Mouse (Mus musculus) limb, embryonic 13.5 days (tissue): ENCODE measurements around the gene Lpp. TPM values are rescaled to one million over a fixed set of nuclear protein-coding genes. Genes with fewer than 3 reads are reported as not detected.

Source experiments
- ATAC-seq: fragments of 200-750 bp; cut with Nextera tagmentation; 2 replicates; pipeline ENCODE4 v1.8.0; 2017; ENCODE audit warnings: low read depth, moderate number of reproducible peaks, moderate TSS enrichment; ENCODE audit not compliant: low FRiP score
- H3K27ac ChIP-seq: fragments of 300-500 bp; sonication (generic); 2 replicates; pipeline ENCODE4 v1.5.1; 2015; ENCODE audit warnings: inconsistent platforms, mild to moderate bottlenecking, moderate library complexity
- H3K27me3 ChIP-seq: fragments of 300-500 bp; sonication (generic); 2 replicates; pipeline ENCODE4 v1.6.1; 2015; ENCODE audit warnings: mild to moderate bottlenecking, inconsistent platforms
- H3K36me3 ChIP-seq: fragments of 300-500 bp; sonication (generic); 2 replicates; pipeline ENCODE4 v1.6.1; 2015; ENCODE audit warnings: inconsistent platforms, mild to moderate bottlenecking, moderate library complexity
- H3K4me1 ChIP-seq: fragments of 300-500 bp; sonication (generic); 2 replicates; pipeline ENCODE4 v1.6.1; 2015; ENCODE audit warnings: inconsistent platforms
- H3K4me2 ChIP-seq: fragments of 300-500 bp; sonication (generic); replicated peaks from 2 replicates; pipeline ENCODE4 v1.6.1; 2015; ENCODE audit warnings: inconsistent platforms, mild to moderate bottlenecking, moderate library complexity
- H3K4me3 ChIP-seq: fragments of 300-500 bp; sonication (generic); 2 replicates; pipeline ENCODE4 v1.5.1; 2015; ENCODE audit warnings: moderate library complexity, mild to moderate bottlenecking, inconsistent platforms
- H3K9ac ChIP-seq: fragments of 300-500 bp; sonication (generic); 2 replicates; pipeline ENCODE4 v1.6.1; 2015; ENCODE audit warnings: mild to moderate bottlenecking, inconsistent platforms
- H3K9me3 ChIP-seq: fragments of 300-500 bp; sonication (generic); 2 replicates; pipeline ENCODE4 v1.6.1; 2016; ENCODE audit warnings: inconsistent platforms
- WGBS: fragments of 180-500 bp; shearing (Covaris S2); methylation state at CpG from one replicate; pipeline ENCODE4 v1.1.7; 2015; 5-methylcytosine and 5-hydroxymethylcytosine counted together
- polyA plus RNA-seq: library from polyadenylated mRNA; unstranded; fragments of >200 nt; fragmentation: Nextera tagmentation; extraction: Ambion mirVana; gene quantifications from 2 replicates; pipeline ENCODE4 v1.2.1, GENCODE M21; 2015

Lpp gene
- polyA plus RNA-seq, 1 experiment from 2014 or later: 56.0 TPM

- H3K4me1 ChIP-seq: peaks cover 17% of the 10 kb centered on the region
- no peak overlapping the region for H3K27ac ChIP-seq
- no peaks in the 10 kb centered on the region for H3K36me3 ChIP-seq
- ATAC-seq: no peak
- no peaks in the 10 kb centered on the region for H3K9me3 ChIP-seq
- no peak overlapping the region for H3K4me3 ChIP-seq
- H3K9ac ChIP-seq: no peak overlapping the region
- no peaks in the 10 kb centered on the region for H3K27me3 ChIP-seq
- no peak overlapping the region for H3K4me2 ChIP-seq
- WGBS: 95% methylated on average over 1 of the region's 1 CpGs
Measured at GRCm38 (mm10) chr16:24628779-24629178, 235.5 kb downstream of the Lpp start.

DNA sequence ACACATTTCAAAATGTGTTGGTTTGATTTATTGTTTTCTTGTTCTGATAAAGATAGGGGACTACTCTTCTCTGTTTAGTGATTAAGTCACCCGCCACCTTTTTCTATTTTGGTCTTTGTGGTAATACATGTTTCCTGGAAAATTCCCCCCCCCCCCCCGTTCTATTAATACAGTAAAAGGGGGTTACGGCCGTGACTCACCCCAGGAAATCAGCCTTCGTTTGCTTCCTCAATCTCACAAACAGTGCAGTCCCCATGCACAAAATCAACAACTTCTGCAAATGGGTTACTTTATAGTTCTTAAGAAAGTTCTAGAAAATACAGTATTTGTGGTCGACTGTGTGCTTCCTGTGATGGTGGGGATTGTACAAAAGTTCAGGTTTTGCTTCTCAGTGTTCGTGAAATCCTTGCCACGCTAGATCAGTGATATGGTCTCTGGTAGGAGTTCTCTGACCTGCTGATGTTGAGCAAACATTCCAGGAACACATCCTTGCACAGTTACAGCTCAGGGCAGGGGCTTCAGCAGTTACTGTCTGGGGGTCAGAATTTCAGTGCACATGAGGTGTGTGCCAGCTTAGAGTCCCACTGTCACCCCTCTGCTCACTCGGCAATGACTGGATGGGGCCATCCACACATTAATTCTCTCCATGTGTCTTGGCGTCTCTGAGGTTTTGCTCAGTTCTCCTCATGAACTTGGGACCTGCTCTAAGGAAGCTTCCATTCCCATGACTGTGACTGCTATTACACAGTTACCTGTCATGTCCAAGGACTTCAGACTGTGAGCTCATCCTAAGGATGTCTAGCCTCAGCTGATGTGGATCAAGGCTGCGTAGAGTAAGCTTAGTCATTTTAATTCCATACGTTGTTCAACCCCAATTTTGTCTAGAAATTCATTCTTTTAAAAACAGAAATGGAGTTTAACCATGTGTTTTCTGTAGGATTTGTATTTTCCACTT lies 236.2 kb downstream of the Lpp start:
- H3K27ac ChIP-seq: no peak overlapping the region
- no peak overlapping the region for H3K4me3 ChIP-seq

GRCm38 (mm10) chr16:24635381-24635919 lies 242.1 kb downstream of the Lpp start:
- no peak overlapping the region for H3K4me3 ChIP-seq
- no peak overlapping the region for H3K4me2 ChIP-seq
- no peak overlapping the region for H3K9ac ChIP-seq
- H3K27me3 ChIP-seq: no peaks in the 10 kb centered on the region
- H3K4me1 ChIP-seq: 0 out of 2 replicates have a peak, but pooled peaks cover 9% of the 10 kb centered on the region
- WGBS: 88% methylated on average over 7 of the region's 7 CpGs
- no peak for ATAC-seq
- peaks cover 7% of the 10 kb centered on the region for H3K36me3 ChIP-seq
- no peaks in the 10 kb centered on the region for H3K9me3 ChIP-seq
- no peak overlapping the region for H3K27ac ChIP-seq

More for the DNA sequence above, 236.2 kb downstream of the Lpp start:
- no peak overlapping the region for H3K9ac ChIP-seq
- whole genome bisulfite sequencing: 73% methylated on average over 12 of the region's 12 CpGs
- H3K27me3 ChIP-seq: no peaks in the 10 kb centered on the region
- no peaks in the 10 kb centered on the region for H3K36me3 ChIP-seq
- no peaks in the 10 kb centered on the region for H3K9me3 ChIP-seq
- H3K4me1 ChIP-seq: peaks cover 11% of the 10 kb centered on the region
- no peak overlapping the region for H3K4me2 ChIP-seq
- ATAC-seq: no peak

DNA sequence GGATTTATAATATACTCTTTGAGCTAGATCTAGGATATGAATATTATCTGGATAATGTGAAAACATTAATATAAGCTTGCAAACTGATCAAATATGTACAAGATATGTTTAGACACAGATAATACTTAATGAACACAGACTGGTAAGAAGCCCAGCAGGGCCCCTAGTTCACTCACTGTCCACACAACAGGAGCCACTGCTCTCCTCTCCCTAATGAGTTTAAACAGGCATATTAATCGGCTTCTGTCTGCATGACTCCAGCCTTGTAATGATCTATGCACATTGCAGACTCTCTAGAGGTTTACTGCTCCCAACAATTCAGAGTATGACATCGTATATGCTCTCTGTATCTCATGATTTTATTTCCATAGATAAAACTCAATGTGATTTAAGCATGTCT lies 243.6 kb downstream of the Lpp start:
- WGBS: 73% methylated on average over 2 of the region's 2 CpGs
- Histone ChIP-seq H3K4me3 (no peak overlapping the region), H3K4me2 (no peak overlapping the region), H3K27me3 (no peaks in the 10 kb centered on the region), H3K9ac (no peak overlapping the region), H3K27ac (no peak overlapping the region), H3K9me3 (no peaks in the 10 kb centered on the region), H3K4me1 (0 out of 2 replicates have a peak, but pooled peaks cover 9% of the 10 kb centered on the region), H3K36me3 (peaks cover 7% of the 10 kb centered on the region)
- ATAC-seq: no peak

GRCm38 (mm10) chr16:24641003-24641797 lies 247.9 kb downstream of the Lpp start:
- Histone ChIP-seq H3K36me3 (no peaks in the 10 kb centered on the region; the same call in 1 of the 2 replicates), H3K27me3 (no peaks in the 10 kb centered on the region), H3K27ac (no peak overlapping the region), H3K4me2 (no peak overlapping the region), H3K9ac (no peak overlapping the region), H3K4me1 (peaks cover 13% of the 10 kb centered on the region; the same call in 1 of the 2 replicates), H3K4me3 (no peak overlapping the region), H3K9me3 (no peaks in the 10 kb centered on the region)
- ATAC-seq: no peak
- 82% methylated on average over 9 of the region's 9 CpGs for WGBS

DNA sequence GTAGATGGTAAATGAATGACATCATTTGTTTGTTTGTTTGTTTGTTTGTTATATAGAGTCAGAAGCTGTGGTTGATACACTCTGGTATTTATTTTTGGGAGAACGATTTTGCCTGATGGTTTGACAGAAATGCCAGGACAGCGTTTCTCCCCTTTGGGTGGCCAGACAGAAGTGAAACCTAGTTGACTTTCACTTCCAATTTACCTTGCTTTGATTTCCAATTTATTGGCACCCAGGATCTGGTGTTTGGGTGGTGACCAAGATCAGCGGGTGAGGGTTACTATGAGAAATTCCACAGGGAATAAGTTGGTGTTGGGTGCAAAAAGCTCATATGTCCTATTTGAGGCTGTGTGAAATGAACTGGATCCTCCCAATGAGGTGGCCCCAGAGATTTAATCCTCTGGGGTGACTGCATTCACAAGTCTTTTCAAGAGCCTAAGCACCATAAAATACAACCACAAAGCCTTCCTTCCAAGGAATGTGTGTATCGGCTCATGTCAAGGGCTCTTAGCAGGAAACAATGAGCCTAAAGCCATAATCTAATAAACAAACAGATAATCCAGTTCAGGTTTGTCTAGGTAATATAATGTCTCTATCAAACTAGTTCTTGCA lies 249.8 kb downstream of the Lpp start:
- no peak for ATAC-seq
- Histone ChIP-seq H3K4me3 (no peak overlapping the region), H3K27ac (no peak overlapping the region), H3K9me3 (no peaks in the 10 kb centered on the region), H3K27me3 (no peaks in the 10 kb centered on the region), H3K9ac (no peak overlapping the region), H3K4me2 (no peak overlapping the region), H3K4me1 (peaks cover 13% of the 10 kb centered on the region; the same call in 1 of the 2 replicates), H3K36me3 (no peaks in the 10 kb centered on the region; the same call in 1 of the 2 replicates)
- 80% methylated on average over 4 of the region's 4 CpGs for WGBS

DNA sequence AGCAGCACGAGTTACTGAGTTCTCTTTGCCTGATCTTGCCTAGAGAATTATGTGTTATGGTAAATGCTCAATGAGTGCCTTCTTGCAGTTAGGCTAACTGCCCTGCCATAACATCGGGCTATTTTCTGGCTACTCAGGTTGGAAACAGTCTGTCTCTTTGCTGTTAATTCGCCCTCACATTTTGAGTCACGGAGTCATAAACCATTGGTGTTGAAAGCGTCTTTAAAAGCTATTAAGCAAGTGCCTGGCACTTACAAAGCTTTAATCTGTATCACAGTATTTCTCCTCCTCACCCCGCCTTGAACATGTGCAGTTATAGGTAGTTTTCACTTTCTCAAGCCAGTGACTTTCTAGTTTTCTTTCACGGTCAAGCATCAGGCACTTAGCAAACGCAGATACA lies 250.8 kb downstream of the Lpp start:
- WGBS: 52% methylated on average over 8 of the region's 8 CpGs

DNA sequence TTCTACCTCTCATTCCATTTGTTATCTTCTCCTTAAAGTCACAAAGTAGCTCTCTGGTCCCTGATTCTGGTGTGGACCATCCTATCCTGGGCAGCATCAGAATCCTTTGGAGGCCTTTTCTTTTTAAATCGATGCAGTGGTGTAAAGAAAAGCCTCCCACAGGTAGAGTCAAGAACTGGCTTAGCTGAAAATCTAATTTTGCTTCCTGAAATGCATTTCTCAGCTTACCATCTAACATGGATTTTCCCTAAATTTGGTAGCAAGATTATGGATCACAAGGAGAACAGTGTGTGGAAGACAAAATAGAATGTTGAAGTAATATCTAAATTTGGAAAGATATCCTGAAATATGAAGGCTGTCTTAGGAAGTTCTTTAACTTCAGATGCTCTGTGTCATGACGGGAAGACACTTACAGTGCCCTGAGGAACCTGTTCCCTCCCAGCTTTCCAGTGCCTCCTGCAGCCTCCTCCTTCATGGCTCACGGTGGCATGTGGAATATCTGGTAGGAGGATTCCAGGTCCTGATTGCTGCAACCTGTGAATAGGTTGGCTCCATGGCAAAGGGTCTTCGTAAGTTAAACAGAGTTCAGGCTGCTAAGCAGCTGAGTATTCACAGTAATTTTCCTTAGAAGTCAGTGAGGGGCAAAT lies 251.6 kb downstream of the Lpp start:
- no peaks in the 10 kb centered on the region; the same call in 1 of the 2 replicates for H3K36me3 ChIP-seq
- WGBS: 90% methylated on average over 4 of the region's 4 CpGs
- no peak for ATAC-seq

More for the DNA sequence above, 250.8 kb downstream of the Lpp start:
- H3K4me3 ChIP-seq: no peak overlapping the region
- H3K27ac ChIP-seq: no peak overlapping the region
- H3K9me3 ChIP-seq: no peaks in the 10 kb centered on the region
- H3K4me2 ChIP-seq: no peak overlapping the region
- no peak overlapping the region for H3K9ac ChIP-seq
- H3K27me3 ChIP-seq: no peaks in the 10 kb centered on the region
- ATAC-seq: no peak
- no peaks in the 10 kb centered on the region; the same call in 1 of the 2 replicates for H3K36me3 ChIP-seq
- peaks cover 13% of the 10 kb centered on the region; the same call in 1 of the 2 replicates for H3K4me1 ChIP-seq

DNA sequence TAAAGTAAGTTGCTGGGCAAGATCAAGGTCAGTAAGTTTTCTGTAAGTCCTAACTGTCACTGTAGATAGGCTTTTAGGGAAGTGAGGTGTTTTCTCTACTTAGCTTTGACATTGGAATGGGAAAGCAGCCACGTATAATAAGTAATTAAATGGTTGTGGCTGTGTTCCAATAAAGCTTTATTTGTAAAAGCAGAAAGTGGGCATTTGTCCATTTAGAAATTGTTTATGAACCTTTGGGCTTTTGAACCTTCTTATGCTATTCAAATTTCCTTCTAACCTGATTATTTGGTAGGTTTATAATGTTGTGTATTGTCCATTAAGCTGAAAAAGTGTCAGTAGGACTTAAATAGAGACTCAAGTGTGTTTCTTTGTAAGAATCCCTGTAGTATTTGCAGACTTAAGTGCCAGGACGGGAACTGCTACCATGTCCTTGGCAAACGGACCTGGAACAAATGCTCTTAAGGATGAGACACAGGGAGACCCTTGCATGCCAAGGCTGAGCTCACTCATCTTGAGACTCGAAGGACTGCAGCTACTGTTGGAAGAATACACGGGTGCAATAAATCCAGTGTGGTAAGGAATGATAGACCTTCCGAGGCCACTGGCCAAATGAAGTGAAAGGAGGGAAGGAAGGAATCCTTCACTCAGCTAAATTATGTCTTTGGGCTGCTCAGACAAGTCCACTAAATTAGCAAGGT lies 252.7 kb downstream of the Lpp start:
- Histone ChIP-seq H3K4me2 (no peak overlapping the region), H3K9ac (no peak overlapping the region), H3K4me3 (no peak overlapping the region), H3K27ac (no peak overlapping the region), H3K36me3 (peaks cover 3% of the 10 kb centered on the region; the same call in 1 of the 2 replicates), H3K9me3 (no peaks in the 10 kb centered on the region), H3K4me1 (peaks cover 13% of the 10 kb centered on the region; the same call in 1 of the 2 replicates), H3K27me3 (no peaks in the 10 kb centered on the region)
- 81% methylated on average over 6 of the region's 6 CpGs for WGBS
- ATAC-seq: no peak

More for the DNA sequence above, 251.6 kb downstream of the Lpp start:
- Histone ChIP-seq H3K27me3 (no peaks in the 10 kb centered on the region), H3K4me1 (peaks cover 13% of the 10 kb centered on the region; the same call in 1 of the 2 replicates), H3K4me2 (no peak overlapping the region), H3K27ac (no peak overlapping the region), H3K4me3 (no peak overlapping the region), H3K9me3 (no peaks in the 10 kb centered on the region), H3K9ac (no peak overlapping the region)

GRCm38 (mm10) chr16:24651655-24652654 lies 258.6 kb downstream of the Lpp start:
- Histone ChIP-seq H3K27me3 (no peaks in the 10 kb centered on the region), H3K9ac (no peak overlapping the region), H3K4me2 (no peak overlapping the region), H3K9me3 (no peaks in the 10 kb centered on the region), H3K36me3 (0 out of 2 replicates have a peak, but pooled peaks cover 3% of the 10 kb centered on the region), H3K4me1 (no peaks in the 10 kb centered on the region), H3K27ac (no peak overlapping the region), H3K4me3 (no peak overlapping the region)
- ATAC-seq: no peak
- 77% methylated on average over 8 of the region's 8 CpGs for WGBS
